ENCODE assay signal across 8 mouse cellular contexts in genomic region chr17:32890852-32891238, GRCm38 (mm10). TPM values are rescaled to one million over a fixed set of nuclear protein-coding genes. Genes with fewer than 3 reads are reported as not detected.
DNase-seq lines count a peak whose midpoint lies in the region; ATAC-seq and TF ChIP-seq lines count a peak whose summit lies in the region.

No protein-coding gene starts in this region.

- ATAC-seq in frontal cortex, adult (ENCODE audit: low TSS enrichment): peak; percentile 48
- no peak; the same call in none of the 2 replicates for ATAC-seq in forebrain, embryonic 13.5 days
- peak; percentile 43 for ATAC-seq in liver, embryonic 15.5 days (ENCODE audit: insufficient read depth)

- H3K9me3 ChIP-seq in forebrain, embryonic 13.5 days (replicated peaks): no peaks in the 10 kb centered on the region
- no peaks in the 10 kb centered on the region for H3K9me3 ChIP-seq in liver, embryonic 15.5 days (replicated peaks)

- peaks cover 5% of the 10 kb centered on the region for H3K79me3 ChIP-seq in C2C12 (ENCODE audit: low read depth)

- H3K79me2 ChIP-seq in C2C12 (ENCODE audit: control insufficient read depth, insufficient read depth): peaks cover 15% of the 10 kb centered on the region

- H3K4me2 ChIP-seq in forebrain, embryonic 13.5 days: peak overlapping the region; percentile 83
- H3K4me2 ChIP-seq in liver, embryonic 15.5 days: peak overlapping the region; percentile 82

- peak overlapping the region; percentile 78 for H3ac ChIP-seq in C2C12 (ENCODE audit: control insufficient read depth, insufficient read length, low read depth)

- no peaks in the 10 kb centered on the region for H3K36me3 ChIP-seq in C2C12 (ENCODE audit: control insufficient read depth, insufficient read depth)
- 0 out of 2 replicates have a peak, but pooled peaks cover 4% of the 10 kb centered on the region for H3K36me3 ChIP-seq in forebrain, embryonic 13.5 days (ENCODE audit: poor library complexity, severe bottlenecking)
- no peaks in the 10 kb centered on the region for H3K36me3 ChIP-seq in liver, embryonic 15.5 days (replicated peaks)

- no peak for DNase-seq in frontal cortex, postnatal 10 days (ENCODE audit: low spot score in 2 of 2)
- DNase-seq in embryo, embryonic 10.5 days (ENCODE audit: low spot score): no peak
- no peak for DNase-seq in ovary, postnatal 14 days (ENCODE audit: low spot score)
- DNase-seq in frontal cortex, postnatal 25 days (ENCODE audit: low spot score in 2 of 2): no peak

- H3K9ac ChIP-seq in forebrain, embryonic 13.5 days: peak overlapping the region; percentile 72
- H3K9ac ChIP-seq in liver, embryonic 15.5 days: peak overlapping the region; percentile 66

- peak overlapping the region; percentile 84 for H3K27ac ChIP-seq in forebrain, embryonic 13.5 days
- peak overlapping the region; percentile 14; the same call in 1 of the 2 replicates for H3K27ac ChIP-seq in liver, embryonic 15.5 days (replicated peaks)

- WGBS in forebrain, embryonic 13.5 days: 2% methylated on average over 10 of the region's 11 CpGs
- WGBS in liver, embryonic 15.5 days (ENCODE audit: insufficient replicate concordance): 1% methylated on average over 11 of the region's 11 CpGs

- peaks cover 20% of the 10 kb centered on the region for H3K4me1 ChIP-seq in forebrain, embryonic 13.5 days
- H3K4me1 ChIP-seq in liver, embryonic 15.5 days (replicated peaks): peaks cover 12% of the 10 kb centered on the region

- no peaks in the 10 kb centered on the region for H3K27me3 ChIP-seq in C2C12 (ENCODE audit: control insufficient read depth, insufficient read depth, insufficient read length)
- no peaks in the 10 kb centered on the region for H3K27me3 ChIP-seq in forebrain, embryonic 13.5 days
- H3K27me3 ChIP-seq in liver, embryonic 15.5 days: no peaks in the 10 kb centered on the region

- H3K4me3 ChIP-seq in C2C12 (ENCODE audit: insufficient read depth, poor library complexity, severe bottlenecking): peak overlapping the region; percentile 53
- peak overlapping the region; percentile 72 for H3K4me3 ChIP-seq in forebrain, embryonic 13.5 days
- H3K4me3 ChIP-seq in liver, embryonic 15.5 days (replicated peaks): peak overlapping the region; percentile 67

- no peak for TF ChIP-seq CTCF in C2C12 (IDR thresholded peaks at IDR 0.05; ENCODE audit: control insufficient read depth, insufficient read depth, insufficient read length)

TF ChIP-seq in C2C12, 6 proteins besides CTCF, POLR2A, EP300 and RAD21:
- TF ChIP-seq FOSL1 (IDR thresholded peaks at IDR 0.05; ENCODE audit: insufficient read depth, low read length, poor library complexity, severe bottlenecking) (no peak), MAX (IDR thresholded peaks at IDR 0.05) (no peak)

RNA-seq across cellular contexts. Expression of gene Zfp870, which starts 0.6 kb away (rescaled TPM):
- polyA plus RNA-seq in C2C12 (2012; fragmentation: generic; extraction: Trizol): 0.99 TPM
- polyA plus RNA-seq in forebrain, embryonic 13.5 days (2015; fragmentation: Nextera tagmentation; extraction: Ambion mirVana): 6.1 and 7.8 TPM in 2 replicates
- 1.6 TPM in 2 replicates for polyA plus RNA-seq in liver, embryonic 15.5 days (2015; fragmentation: Nextera tagmentation; extraction: Ambion mirVana)

RNA-seq across cellular contexts. Expression of gene Cyp4f14, which starts 26.3 kb away (rescaled TPM):
- 0.02 TPM for polyA plus RNA-seq in C2C12 (2012; fragmentation: generic; extraction: Trizol)
- not detected in 2 replicates for polyA plus RNA-seq in forebrain, embryonic 13.5 days (2015; fragmentation: Nextera tagmentation; extraction: Ambion mirVana)
- polyA plus RNA-seq in liver, embryonic 15.5 days (2015; fragmentation: Nextera tagmentation; extraction: Ambion mirVana): not detected in 2 replicates

RNA-seq across cellular contexts. Expression of gene Cyp4f13, which starts 56.4 kb away (rescaled TPM):
- polyA plus RNA-seq in C2C12 (2012; fragmentation: generic; extraction: Trizol): 1.5 TPM
- 5.6 and 6.0 TPM in 2 replicates for polyA plus RNA-seq in forebrain, embryonic 13.5 days (2015; fragmentation: Nextera tagmentation; extraction: Ambion mirVana)
- 6.7 and 8.2 TPM in 2 replicates for polyA plus RNA-seq in liver, embryonic 15.5 days (2015; fragmentation: Nextera tagmentation; extraction: Ambion mirVana)
